Mouse (Mus musculus) testis, postnatal 10 days (tissue): ENCODE results near the gene Plekha6.

Experiments
- DNase-seq: peaks from one replicate; pipeline ENCODE4 v3.0.0; 2021; ENCODE audit warnings: low spot score

The Plekha6 gene

GRCm38 (mm10) chr1:133214672-133215359 lies 50.8 kb downstream of the Plekha6 start:
- no peak for DNase-seq

- no peak for DNase-seq
Observed at GRCm38 (mm10) chr1:133215360-133215700, 51.3 kb downstream of the Plekha6 start.

GRCm38 (mm10) chr1:133215753-133216152 lies 51.7 kb downstream of the Plekha6 start:
- DNase-seq: no peak

- no peak for DNase-seq
Observed at GRCm38 (mm10) chr1:133217031-133217430, 53.0 kb downstream of the Plekha6 start.

GRCm38 (mm10) chr1:133219106-133219505 lies 55.1 kb downstream of the Plekha6 start:
- no peak for DNase-seq

- DNase-seq: no peak
Observed at GRCm38 (mm10) chr1:133221459-133221858, 57.4 kb downstream of the Plekha6 start.

GRCm38 (mm10) chr1:133222445-133222995 lies 58.5 kb downstream of the Plekha6 start:
- DNase-seq: peak; percentile 58

- no peak for DNase-seq
Observed at GRCm38 (mm10) chr1:133224674-133225073, 60.7 kb downstream of the Plekha6 start.

- DNase-seq: no peak
Observed at GRCm38 (mm10) chr1:133225137-133225536, 61.1 kb downstream of the Plekha6 start.

GRCm38 (mm10) chr1:133225561-133225960 lies 61.6 kb downstream of the Plekha6 start:
- DNase-seq: no peak

GRCm38 (mm10) chr1:133225963-133226660 lies 62.1 kb downstream of the Plekha6 start:
- peak; percentile 58 for DNase-seq

- peak; percentile 78 for DNase-seq
Observed at GRCm38 (mm10) chr1:133226928-133227327, 62.9 kb downstream of the Plekha6 start.

- no peak for DNase-seq
Observed at GRCm38 (mm10) chr1:133227378-133227777, 63.4 kb downstream of the Plekha6 start.

GRCm38 (mm10) chr1:133228809-133229487 lies 64.9 kb downstream of the Plekha6 start:
- DNase-seq: no peak

GRCm38 (mm10) chr1:133231523-133232193 lies 67.6 kb downstream of the Plekha6 start:
- no peak for DNase-seq

- no peak for DNase-seq
Observed at GRCm38 (mm10) chr1:133235909-133236308, 71.9 kb downstream of the Plekha6 start.

GRCm38 (mm10) chr1:133236693-133237440 lies 72.9 kb downstream of the Plekha6 start:
- DNase-seq: no peak

GRCm38 (mm10) chr1:133237670-133238069 lies 73.7 kb downstream of the Plekha6 start:
- no peak for DNase-seq

GRCm38 (mm10) chr1:133239121-133239812 lies 75.3 kb downstream of the Plekha6 start:
- DNase-seq: no peak

GRCm38 (mm10) chr1:133239813-133240160 lies 75.8 kb downstream of the Plekha6 start:
- no peak for DNase-seq

- DNase-seq: peak; percentile 42
Observed at GRCm38 (mm10) chr1:133240881-133241280, 76.9 kb downstream of the Plekha6 start.
